Mouse (Mus musculus): ENCODE results near the gene Abcd2.

The Abcd2 gene

DNA sequence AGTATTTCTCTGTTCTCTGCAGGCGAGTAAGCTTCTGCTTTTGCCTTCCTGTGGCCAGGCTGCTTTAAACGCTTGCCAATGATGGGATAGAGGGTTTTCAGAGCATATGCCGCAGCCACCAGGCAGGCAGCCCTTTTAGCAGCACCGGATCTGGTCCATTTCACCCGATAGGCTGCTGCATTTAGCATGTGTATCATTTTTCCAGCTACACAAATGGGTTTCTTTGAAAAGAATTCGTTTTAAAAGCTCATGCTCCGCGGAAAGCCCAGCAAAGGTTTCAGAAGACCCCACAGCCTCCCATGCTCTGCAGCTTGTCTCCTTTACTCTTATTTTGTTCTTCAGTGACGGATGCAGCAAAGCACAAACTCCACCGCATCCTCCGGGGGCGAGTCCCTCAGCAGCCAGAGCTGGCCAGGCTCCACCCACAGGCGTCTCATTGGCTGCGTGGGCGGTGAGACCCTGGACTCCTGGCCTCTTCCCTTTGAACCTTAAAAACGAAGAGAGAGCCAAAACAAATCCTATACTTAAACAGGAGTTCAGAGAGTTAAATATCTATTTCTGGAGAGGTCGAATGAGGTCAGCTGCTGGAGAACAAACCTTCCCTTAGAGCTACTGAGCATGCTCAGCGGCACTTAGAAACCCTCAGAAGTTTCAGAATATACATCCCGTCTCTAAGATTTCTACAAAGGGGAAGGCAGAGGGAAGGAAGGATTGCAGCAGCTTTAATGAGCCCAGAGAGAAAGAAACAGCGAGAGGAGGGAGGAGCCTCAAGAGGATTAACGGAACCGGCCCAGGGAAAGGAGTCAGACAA, at the start of gene Abcd2:
TSS of gene Abcd2 (minus strand) at position 388 of the 811 bp plus-strand sequence.
- ATAC-seq (ENCODE audit: insufficient number of reproducible peaks, low FRiP score, low TSS enrichment): peak; percentile 85

DNA sequence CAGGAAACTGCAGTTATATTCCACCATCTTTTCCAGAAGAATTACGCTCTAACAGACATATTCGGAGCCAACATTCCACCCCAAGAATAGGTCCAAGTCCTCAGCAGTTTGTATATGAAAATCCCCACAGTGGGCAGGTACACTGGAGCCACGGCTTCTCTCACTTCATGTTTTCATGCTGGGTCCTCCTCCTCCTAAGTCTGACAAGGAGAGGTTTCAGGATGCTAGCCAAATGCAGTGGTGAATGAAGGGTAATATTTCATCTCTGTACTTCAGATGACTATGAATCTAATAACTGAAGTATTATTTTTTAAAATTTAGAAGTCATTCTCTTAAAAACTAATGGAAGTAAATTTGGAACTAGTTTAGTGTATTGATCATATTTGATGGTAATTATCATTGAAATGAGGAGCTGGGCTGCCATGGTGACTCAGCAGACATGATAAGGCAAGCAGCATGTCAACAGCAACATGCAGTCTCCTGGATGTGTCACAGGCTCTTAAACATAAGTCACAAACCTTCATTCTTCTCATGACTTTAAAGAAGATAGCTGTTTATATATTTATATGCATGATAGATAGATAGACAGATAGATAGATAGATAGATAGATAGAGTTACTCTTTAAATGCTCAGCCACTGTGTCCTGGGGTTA, 49.2 kb upstream of the Abcd2 start:
- no peak for ATAC-seq (ENCODE audit: insufficient number of reproducible peaks, low FRiP score, low TSS enrichment)

DNA sequence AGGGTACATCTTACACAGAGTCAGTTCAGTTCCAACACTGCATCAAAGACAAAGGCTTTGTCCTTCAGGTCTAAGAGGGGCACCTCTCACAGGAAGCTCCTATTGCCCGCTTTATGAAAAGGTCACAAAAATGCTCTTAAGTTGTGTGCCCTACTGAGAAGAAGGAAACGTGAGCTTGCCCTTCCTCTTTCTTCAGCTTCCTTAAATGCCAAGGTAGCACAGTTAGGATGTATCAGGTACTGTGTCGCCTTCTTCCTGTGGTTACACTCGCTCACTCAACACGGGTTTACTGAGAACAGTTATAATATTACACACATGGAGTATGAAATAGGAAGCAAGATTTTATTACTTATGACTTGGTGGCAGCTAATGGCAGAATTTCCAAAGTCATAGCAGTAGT, 45.7 kb upstream of the Abcd2 start:
- ATAC-seq (ENCODE audit: insufficient number of reproducible peaks, low FRiP score, low TSS enrichment): no peak

DNA sequence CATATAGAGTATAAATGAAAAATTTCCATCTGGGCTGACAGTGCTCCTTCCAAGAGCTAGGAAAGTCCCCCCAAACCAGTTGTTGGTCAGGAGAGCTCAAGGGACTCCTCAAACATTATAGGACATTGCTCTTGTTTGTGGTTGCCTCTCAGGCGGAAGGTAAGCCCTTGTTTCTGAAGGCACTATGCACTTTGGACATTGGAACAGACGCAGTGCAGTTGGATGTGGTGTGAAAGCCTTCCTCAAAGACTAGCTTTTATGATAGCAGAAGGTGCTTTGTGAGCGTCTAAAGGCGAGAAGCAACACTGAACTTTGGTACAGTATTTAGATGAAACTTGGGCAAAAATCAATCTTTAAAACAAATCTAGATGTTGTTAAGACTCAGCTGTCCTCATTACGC, 14.9 kb upstream of the Abcd2 start:
- ATAC-seq (ENCODE audit: insufficient number of reproducible peaks, low FRiP score, low TSS enrichment): no peak

DNA sequence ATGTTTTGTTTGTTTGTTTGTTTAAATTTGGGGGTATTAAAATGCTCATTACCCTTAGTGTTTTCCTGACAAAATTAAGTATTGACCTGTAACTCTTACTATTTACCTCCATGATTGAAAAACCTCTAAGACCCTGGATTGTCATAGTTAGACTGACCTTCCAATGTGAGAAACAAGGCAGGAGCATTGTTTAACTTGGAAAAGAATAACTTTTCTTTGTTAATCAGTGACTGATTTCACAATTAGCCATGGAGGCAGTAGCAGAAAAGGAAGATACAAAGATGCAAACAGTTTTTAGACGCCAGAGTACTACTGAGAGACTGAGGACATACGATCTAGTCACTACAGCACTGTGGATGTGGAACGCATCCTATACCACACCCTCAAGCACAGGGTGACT, 11.9 kb upstream of the Abcd2 start:
- no peak for ATAC-seq (ENCODE audit: insufficient number of reproducible peaks, low FRiP score, low TSS enrichment)

DNA sequence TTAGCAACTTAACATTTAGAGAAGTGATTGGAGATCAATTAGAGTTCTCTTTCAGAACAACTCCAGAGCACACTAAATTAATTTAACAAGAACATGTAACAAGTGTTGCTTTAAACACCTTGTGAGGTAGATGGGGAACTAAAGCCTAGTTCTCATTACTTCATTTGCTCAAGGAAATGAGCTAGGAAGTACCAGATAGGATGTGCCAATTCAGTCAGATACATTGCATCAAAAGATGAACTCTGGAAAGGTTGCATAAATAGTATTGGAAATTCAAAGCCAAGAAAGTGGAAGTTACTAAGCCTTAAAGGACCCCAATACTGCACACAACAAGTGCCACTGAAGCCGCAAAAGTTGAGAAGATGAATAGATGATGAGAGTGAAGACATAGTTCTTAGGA, 10.9 kb upstream of the Abcd2 start:
- no peak for ATAC-seq (ENCODE audit: insufficient number of reproducible peaks, low FRiP score, low TSS enrichment)

DNA sequence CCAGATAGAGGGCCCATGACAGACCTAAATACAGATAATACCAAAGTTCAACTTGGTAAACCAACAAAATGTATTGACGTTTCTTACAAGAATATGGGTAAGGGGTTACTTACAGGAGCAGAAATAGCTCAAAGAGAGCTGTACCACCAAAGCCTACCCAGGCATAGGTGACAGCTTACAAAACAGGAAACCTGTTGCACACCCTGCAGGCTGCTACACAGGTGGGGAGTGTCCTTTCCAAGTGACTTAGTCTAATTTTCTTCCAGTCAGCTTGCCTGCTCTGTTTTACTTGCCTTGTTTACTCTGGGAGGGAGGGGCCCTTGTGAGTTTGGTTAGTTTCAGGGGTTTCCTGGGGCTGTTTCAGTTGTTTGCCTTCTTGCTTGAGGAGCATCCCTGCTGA, 9.2 kb upstream of the Abcd2 start:
- ATAC-seq (ENCODE audit: insufficient number of reproducible peaks, low FRiP score, low TSS enrichment): no peak

DNA sequence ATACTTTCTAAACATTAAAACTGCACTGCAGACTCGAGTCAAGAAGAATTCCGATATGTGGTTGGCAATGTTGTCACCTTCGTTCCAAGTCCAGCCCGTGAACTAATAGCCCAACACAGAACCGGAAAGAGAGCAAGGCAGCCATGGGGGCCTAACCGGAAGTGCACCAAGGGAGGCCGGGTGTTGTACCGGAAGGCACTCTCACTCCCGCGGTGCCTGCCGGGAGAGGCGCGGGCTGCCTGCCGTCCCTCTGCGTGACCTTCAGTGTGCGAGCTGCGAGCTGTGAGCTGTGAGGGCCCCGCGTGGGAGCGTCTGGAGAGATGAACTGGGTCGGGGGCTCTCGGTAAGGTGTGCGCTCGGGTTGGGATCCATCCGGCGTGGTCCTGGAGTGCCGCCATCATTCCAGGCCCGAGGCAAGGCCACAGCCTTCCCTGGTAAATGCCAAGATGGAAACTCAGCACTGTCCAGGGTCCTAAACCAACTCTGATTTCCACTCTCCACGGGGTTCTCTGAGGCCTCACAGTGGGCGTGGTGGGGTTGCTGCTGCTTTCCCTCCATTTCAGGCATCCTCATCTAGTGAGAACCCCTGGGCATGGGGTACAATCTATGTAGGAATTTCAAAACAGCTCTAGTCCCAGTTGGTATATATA, 7.8 kb upstream of the Abcd2 start, which contains the start of gene CN725425:
TSS of gene CN725425 (plus strand) at position 239 of the 650 bp plus-strand sequence.
- ATAC-seq (ENCODE audit: insufficient number of reproducible peaks, low FRiP score, low TSS enrichment): no peak

DNA sequence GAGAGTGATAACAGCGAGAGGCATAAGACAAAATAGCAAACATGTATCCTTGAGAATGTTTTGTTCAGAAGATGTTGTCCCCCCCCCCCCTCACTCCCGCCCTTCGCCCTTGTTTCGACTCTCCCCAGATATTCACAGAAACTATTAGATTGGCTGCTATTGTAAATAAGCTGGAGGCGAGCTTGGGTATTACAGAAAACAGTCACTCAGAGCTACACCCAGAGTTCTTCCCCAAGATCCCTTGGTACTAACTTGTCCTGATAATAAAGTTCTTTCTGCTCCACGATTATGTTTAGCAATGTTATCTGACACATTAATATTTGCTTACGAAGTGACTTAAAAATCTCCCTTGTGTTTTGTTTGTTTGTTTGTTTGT, 612 bp upstream of the Abcd2 start:
- ATAC-seq (ENCODE audit: insufficient number of reproducible peaks, low FRiP score, low TSS enrichment): no peak

DNA sequence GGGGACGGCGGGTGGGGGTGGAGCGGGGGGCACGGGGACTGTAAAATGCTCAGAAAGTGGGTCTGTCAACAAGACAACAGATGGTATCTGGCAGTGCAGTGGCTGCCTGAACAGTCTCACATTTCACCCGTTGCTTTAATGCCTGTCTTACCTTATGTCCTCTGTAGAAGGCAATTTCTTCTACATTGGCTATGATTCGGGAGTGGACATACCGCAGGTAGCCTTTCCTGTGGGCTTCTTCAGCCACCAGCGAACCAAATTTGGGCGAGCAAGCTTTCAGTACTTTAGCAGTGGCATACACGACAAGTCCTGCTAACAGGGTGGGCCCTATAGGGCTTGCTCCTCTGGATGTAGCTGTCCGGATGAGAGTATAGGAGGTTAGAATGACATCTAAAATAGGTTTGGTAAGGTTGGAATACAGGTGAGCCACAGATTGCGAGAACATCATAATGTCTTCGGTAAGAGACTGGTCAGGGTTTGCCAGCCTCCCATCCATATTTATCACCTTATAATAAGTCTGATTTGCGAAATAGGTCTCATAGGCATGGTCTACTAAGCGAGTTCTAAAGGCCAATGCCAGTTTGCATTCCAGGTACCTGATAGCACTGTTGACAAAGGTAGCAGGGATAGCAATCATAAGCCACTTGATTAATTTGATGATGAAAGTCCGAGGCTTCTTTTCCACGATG, 936 bp downstream of the Abcd2 start:
- ATAC-seq (ENCODE audit: insufficient number of reproducible peaks, low FRiP score, low TSS enrichment): peak; percentile 16; the same call in 1 of the 2 replicates

DNA sequence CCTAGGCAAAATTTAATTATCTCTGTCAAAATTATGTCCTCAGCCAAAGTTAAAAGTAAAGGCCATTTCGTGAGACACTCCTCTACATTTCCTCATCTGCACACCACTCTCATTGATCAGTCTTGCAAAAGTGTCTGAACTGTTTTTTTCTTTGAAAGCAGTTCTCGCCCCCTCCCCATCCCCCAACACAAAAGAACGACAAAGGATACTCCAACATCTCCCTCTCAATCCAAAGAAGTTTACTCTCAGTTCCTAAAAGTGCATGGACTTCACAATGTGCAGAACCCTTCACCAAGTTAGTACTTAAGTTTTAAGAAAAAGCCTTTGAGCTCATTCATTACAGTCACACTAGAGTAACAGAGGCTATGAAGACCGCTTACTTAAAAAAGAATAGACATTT, 1.6 kb downstream of the Abcd2 start:
- no peak for ATAC-seq (ENCODE audit: insufficient number of reproducible peaks, low FRiP score, low TSS enrichment)

DNA sequence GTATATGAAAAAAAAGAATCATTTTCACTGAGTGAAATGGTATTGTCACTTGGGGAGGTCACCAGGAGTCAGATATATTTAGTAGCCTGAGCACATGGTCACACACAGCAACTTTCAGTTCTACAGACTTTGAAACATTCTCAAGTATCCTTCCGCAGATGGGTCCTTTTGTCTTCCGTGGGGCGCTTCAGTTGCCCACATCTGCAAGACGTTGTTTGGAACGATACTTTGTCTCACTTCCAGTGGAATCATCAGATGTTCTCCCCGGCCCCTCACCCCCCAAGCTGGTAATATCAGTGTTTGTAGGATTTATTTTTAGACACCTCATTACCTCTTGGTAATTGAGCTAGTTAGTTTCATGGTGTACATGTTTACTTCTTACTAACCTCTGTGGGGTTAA, 5.2 kb downstream of the Abcd2 start:
- ATAC-seq (ENCODE audit: insufficient number of reproducible peaks, low FRiP score, low TSS enrichment): no peak

DNA sequence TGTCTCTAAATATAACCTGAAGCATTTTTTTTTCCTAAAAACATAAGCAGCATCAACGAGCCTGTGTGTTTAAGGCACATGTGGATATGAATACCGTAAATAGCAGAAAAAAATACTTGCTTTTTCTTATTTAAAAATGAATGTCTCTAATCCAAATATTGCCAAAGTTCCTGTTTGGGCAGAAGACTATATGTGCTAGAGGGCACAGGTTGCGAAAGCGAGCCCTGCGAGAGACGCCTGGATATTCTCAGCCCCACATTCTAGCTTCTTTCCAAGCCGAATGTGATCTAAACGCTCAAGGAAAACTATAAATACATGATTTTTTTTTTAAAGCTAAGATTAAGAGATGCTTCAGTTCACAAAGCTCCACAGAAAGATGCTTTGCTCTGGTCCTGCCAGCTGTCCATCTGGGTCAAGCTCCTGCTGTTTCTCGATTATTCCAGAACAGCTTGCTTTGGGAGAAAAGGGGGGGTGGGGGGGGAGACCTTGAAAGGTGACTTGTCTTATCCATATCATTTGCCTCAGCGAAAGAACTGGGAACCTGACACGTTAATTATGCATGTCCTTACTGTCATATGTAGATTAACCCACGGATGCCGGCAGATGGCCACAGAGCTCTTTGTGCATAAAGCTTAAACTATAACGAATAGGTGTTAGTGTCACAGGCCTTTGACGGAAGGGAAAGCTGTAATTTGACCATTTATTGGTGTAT, 11.5 kb downstream of the Abcd2 start:
- ATAC-seq (ENCODE audit: insufficient number of reproducible peaks, low FRiP score, low TSS enrichment): 0 out of 2 replicates have a peak, but pooled peaks have one; percentile 52

DNA sequence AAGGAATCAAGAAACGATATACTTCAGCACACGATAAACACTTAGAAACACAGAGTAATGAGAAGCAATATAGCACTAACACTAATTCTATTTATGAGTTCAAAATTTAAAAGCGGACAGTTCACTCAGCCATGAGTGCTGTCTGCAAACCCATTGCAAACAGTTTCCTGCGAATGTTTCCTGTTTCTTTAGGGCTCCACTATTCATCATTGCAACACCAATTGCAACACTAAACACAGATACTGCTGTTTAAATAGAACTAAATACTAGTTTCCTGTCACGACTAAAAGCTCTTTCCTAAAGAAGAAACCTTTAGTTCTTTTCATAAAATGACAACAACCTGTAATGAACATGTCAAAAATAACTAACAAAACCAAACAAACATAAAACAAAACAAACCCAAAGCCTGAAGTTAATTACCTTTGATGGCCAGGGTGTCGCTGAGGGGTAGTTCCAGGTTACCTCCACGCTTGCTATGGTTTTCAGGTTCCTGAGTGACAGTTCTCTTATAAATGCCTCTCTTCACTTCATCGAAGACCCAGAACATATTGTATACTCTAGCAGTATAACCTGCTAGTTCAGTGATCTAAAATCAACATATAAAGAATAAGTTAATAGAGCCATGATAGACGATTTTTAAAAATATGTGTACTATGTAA, 12.8 kb downstream of the Abcd2 start:
- ATAC-seq (ENCODE audit: insufficient number of reproducible peaks, low FRiP score, low TSS enrichment): no peak

DNA sequence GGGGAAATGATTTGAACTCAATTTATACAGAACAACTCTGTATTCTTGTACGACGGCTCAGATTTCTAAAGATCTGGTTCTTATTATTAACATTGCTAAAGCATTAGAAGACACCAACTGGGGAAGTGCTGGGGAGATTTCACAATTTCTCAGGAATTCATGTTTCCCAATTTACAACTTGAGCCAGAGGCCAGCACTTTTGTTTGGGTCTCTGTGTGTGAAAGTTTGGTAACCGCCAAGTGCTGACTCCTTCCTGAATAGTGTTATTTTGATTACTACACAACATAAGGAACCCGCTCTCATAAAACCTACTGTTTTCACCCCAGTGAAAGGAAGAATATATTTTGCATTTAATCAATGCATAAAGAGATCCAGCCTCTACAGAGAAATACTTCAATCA, 19.4 kb downstream of the Abcd2 start:
- no peak for ATAC-seq (ENCODE audit: insufficient number of reproducible peaks, low FRiP score, low TSS enrichment)

DNA sequence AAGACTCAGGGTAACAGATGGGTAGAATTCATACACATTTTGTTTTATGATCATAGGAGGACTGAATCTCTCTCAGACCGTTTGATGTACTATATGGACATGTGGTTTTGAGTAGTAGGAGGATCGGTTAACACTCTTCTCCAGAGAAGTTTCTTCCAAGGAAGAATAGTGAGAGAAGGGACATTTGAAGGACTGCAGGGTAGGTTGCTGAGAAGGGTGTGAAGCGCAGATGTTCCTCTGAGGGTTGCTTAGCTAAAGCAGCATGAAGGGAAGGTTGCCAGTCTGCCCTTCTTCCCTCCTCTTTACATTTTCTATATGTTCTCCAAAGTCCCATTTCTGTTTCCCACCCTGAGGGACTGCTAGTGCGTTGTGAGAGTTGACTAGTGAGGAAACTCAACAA, 20.3 kb downstream of the Abcd2 start:
- no peak for ATAC-seq (ENCODE audit: insufficient number of reproducible peaks, low FRiP score, low TSS enrichment)

DNA sequence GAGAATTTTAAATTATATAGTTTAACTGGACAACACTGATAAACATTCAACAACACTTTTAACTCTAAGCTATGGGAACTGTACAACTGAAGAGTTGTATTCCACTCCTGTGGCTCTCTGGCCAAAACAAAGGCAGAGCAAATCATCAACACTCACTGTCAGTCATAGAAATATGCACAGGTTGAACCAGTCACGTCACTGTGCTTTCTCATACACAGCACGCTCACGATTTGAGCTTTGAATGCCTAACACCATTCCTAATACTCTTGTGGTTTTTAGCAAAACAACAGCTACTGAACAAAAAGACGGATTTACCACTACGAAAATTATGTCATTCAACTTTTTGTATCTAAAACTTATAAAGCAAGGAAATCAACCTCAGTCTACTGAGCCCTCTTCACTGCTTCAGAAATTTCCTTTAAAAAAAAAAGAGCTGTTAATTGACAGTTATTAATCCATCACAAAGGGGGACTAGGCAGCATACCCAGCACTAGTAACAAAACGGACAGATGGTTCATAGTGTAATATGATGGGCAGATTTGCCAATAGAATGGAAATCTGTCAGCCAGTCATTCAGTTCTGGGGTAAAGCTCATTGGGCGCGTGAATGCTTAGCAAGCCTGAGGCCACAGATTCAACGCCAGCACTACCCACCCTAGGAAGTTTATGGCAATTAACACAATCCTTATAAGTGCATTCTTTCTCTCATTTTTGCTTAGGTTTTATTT, 20.8 kb downstream of the Abcd2 start:
- ATAC-seq (ENCODE audit: insufficient number of reproducible peaks, low FRiP score, low TSS enrichment): no peak

DNA sequence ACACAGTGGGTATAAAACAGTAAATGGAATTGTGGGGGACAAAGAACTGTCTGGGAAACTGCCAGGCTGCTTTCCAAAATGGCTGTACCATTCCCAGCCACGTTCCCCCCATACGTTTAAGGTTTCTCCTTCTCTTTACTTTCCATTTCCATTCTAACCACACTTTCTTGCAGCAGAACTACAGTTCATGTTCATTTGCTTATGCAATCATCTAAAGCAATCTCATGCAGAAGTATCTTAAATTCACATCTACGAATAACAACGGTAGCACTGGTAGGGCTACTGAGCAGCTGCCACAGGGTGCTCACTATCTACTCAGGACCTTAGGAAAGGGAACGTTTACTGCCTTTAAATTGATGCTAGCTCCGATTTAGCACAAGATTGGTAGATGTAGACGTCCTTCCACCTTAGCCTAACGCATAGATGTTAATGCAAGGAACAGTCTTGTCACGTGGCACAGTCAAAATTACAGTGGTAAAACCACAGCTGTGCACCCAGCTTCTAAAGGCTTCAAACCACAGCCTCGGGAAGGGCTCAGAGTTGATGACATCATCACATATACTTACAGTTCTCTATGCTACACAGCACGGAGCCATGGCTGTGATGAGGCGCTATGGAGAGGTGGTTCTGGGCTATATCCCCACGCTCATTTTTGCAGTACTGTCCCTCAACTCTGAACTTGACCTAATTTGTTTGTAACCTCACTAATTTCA, 23.6 kb downstream of the Abcd2 start:
- no peak for ATAC-seq (ENCODE audit: insufficient number of reproducible peaks, low FRiP score, low TSS enrichment)
